ENCODE assay signal across 7 mouse cellular contexts in the genomic region with DNA sequence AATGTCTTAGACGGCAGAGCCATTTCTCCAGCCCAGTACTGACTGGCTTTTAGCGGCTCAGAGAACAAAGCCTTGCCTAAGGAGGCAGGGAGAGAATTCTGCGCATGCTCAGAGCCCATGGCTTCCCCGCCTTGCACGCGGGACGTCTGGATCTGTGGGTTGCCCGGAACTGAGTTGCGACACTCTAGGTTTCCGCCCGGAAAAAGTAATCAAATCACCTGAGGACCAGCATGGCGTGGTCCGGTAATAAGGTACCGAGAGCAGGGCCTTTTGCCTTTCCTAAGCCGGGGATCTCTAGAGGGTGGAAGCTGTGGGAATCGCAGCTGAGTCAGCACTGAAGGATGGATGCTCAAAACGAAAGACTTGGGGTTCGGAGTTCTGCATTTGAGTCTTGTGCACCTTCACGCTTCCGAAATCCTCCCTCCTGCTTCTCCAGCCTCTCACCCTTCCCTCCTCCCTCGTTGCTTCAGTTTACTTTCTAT. TPM values are rescaled to one million over a fixed set of nuclear protein-coding genes. Genes with fewer than 3 reads are reported as not detected.
DNase-seq lines count a peak whose midpoint lies in the region; ATAC-seq and TF ChIP-seq lines count a peak whose summit lies in the region.

A gene (plus strand): TSS at position 105 of the 482 bp plus-strand sequence.

- DNase-seq in adrenal gland, postnatal 14 days = peak; percentile 95
- peak; percentile 98 for DNase-seq in embryonic facial prominence, embryonic 11.5 days (ENCODE audit: low spot score)
- DNase-seq in heart, adult 18-20 months = peak; percentile 92 to 94
- peak; percentile 96 for DNase-seq in kidney, adult 2 months
- peak; percentile 87 to 89 for DNase-seq in spleen, adult 2 months (ENCODE audit: low read depth in 1 of 2, low spot score in 2 of 2)

- H3K4me1 ChIP-seq in embryonic facial prominence, embryonic 11.5 days (ENCODE audit: control insufficient read depth, insufficient read depth, low read length) = no peaks in the 10 kb centered on the region
- H3K4me1 ChIP-seq in kidney, adult 2 months (ENCODE audit: control insufficient read depth, insufficient read depth, low read length) = peaks cover 4% of the 10 kb centered on the region; the same call in 1 of the 2 replicates
- peaks cover 27% of the 10 kb centered on the region for H3K4me1 ChIP-seq in limb, embryonic 12.5 days (replicated peaks)
- peaks cover 6% of the 10 kb centered on the region for H3K4me1 ChIP-seq in midbrain, embryonic 15.5 days
- H3K4me1 ChIP-seq in spleen, adult 2 months (ENCODE audit: control insufficient read depth, insufficient read depth, insufficient read length) = no peaks in the 10 kb centered on the region

- peak within 1 kb of the TSS; percentile 58 for H3K27ac ChIP-seq in embryonic facial prominence, embryonic 11.5 days (replicated peaks; ENCODE audit: low read depth, low read length)
- H3K27ac ChIP-seq in kidney, adult 2 months (ENCODE audit: insufficient read depth, low read depth, low read length) = peak within 1 kb of the TSS; percentile 41; the same call in 1 of the 2 replicates
- H3K27ac ChIP-seq in limb, embryonic 12.5 days = peak within 1 kb of the TSS; percentile 93
- H3K27ac ChIP-seq in midbrain, embryonic 15.5 days = peak within 1 kb of the TSS; percentile 94
- peak within 1 kb of the TSS; percentile 49 for H3K27ac ChIP-seq in spleen, adult 2 months (ENCODE audit: insufficient read depth, low read length)

- peak; percentile 21 for TF ChIP-seq POLR2A in kidney, adult 2 months (IDR thresholded peaks at IDR 0.05; ENCODE audit: low read depth, low read length)
- no peak; the same call in 1 of the 2 replicates for TF ChIP-seq POLR2A in spleen, adult 2 months (IDR thresholded peaks at IDR 0.05; ENCODE audit: low read depth, low read length)

- under 1% methylated on average over 21 of the region's 21 CpGs for WGBS in embryonic facial prominence, embryonic 11.5 days
- under 1% methylated on average over 21 of the region's 21 CpGs for WGBS in kidney, adult 2 months
- under 1% methylated on average over 21 of the region's 21 CpGs for WGBS in limb, embryonic 12.5 days
- under 1% methylated on average over 21 of the region's 21 CpGs for WGBS in midbrain, embryonic 15.5 days
- WGBS in spleen, adult 2 months = under 1% methylated on average over 21 of the region's 21 CpGs

- peak within 1 kb of the TSS; percentile 36 for H3K4me2 ChIP-seq in embryonic facial prominence, embryonic 11.5 days (ENCODE audit: low read depth, low read length)
- H3K4me2 ChIP-seq in limb, embryonic 12.5 days = peak within 1 kb of the TSS; percentile 57
- H3K4me2 ChIP-seq in midbrain, embryonic 15.5 days = peak within 1 kb of the TSS; percentile 62

- peak within 1 kb of the TSS; percentile 50 for H3K4me3 ChIP-seq in embryonic facial prominence, embryonic 11.5 days (ENCODE audit: low read depth, low read length)
- peak within 1 kb of the TSS; percentile 86 for H3K4me3 ChIP-seq in kidney, adult 2 months (ENCODE audit: insufficient read depth, low read depth, low read length)
- H3K4me3 ChIP-seq in limb, embryonic 12.5 days (replicated peaks) = peak within 1 kb of the TSS; percentile 55
- H3K4me3 ChIP-seq in midbrain, embryonic 15.5 days = peak within 1 kb of the TSS; percentile 73
- H3K4me3 ChIP-seq in spleen, adult 2 months (ENCODE audit: extremely low read depth, insufficient read depth, insufficient read length) = peak within 1 kb of the TSS; percentile 84

- H3K9me3 ChIP-seq in embryonic facial prominence, embryonic 11.5 days (replicated peaks; ENCODE audit: control insufficient read depth, low read length) = no peaks in the 10 kb centered on the region
- H3K9me3 ChIP-seq in limb, embryonic 12.5 days = no peaks in the 10 kb centered on the region
- no peaks in the 10 kb centered on the region for H3K9me3 ChIP-seq in midbrain, embryonic 15.5 days

- ATAC-seq in embryonic facial prominence, embryonic 11.5 days (replicated peaks; ENCODE audit: insufficient number of reproducible peaks, low FRiP score, low TSS enrichment, low read depth) = peak; percentile 94
- peak; percentile 94 for ATAC-seq in limb, embryonic 12.5 days (ENCODE audit: insufficient number of reproducible peaks, insufficient read depth, low FRiP score, low TSS enrichment, low read depth)
- ATAC-seq in midbrain, embryonic 15.5 days (replicated peaks) = peak; percentile 98

- no peak for TF ChIP-seq CTCF in kidney, adult 2 months (conservative IDR thresholded peaks at IDR 0.05; ENCODE audit: insufficient read depth, insufficient read length, low read depth, low read length)
- no peak for TF ChIP-seq CTCF in spleen, adult 2 months (IDR thresholded peaks at IDR 0.05; ENCODE audit: extremely low read depth, insufficient read depth, insufficient read length, insufficient replicate concordance)

- no peaks in the 10 kb centered on the region; the same call in 1 of the 2 replicates for H3K36me3 ChIP-seq in embryonic facial prominence, embryonic 11.5 days (replicated peaks; ENCODE audit: control insufficient read depth, insufficient read depth, low read depth, low read length)
- no peaks in the 10 kb centered on the region; the same call in 1 of the 2 replicates for H3K36me3 ChIP-seq in kidney, adult 2 months (ENCODE audit: control insufficient read depth, insufficient read depth, low read length)
- H3K36me3 ChIP-seq in limb, embryonic 12.5 days = peaks cover 16% of the 10 kb centered on the region
- H3K36me3 ChIP-seq in midbrain, embryonic 15.5 days (replicated peaks) = no peaks in the 10 kb centered on the region
- H3K36me3 ChIP-seq in spleen, adult 2 months (ENCODE audit: control insufficient read depth, insufficient read depth, low read length) = peaks cover under 1% of the 10 kb centered on the region; the same call in 1 of the 2 replicates

- no peaks in the 10 kb centered on the region for H3K27me3 ChIP-seq in embryonic facial prominence, embryonic 11.5 days (ENCODE audit: control insufficient read depth, insufficient read depth, low read length)
- H3K27me3 ChIP-seq in kidney, adult 2 months (replicated peaks; ENCODE audit: control insufficient read depth, insufficient read depth, low read length) = no peaks in the 10 kb centered on the region
- H3K27me3 ChIP-seq in limb, embryonic 12.5 days = no peaks in the 10 kb centered on the region
- H3K27me3 ChIP-seq in midbrain, embryonic 15.5 days (replicated peaks) = no peaks in the 10 kb centered on the region
- no peaks in the 10 kb centered on the region for H3K27me3 ChIP-seq in spleen, adult 2 months (ENCODE audit: control insufficient read depth, insufficient read depth, low read length)

- peak within 1 kb of the TSS; percentile 62 for H3K9ac ChIP-seq in embryonic facial prominence, embryonic 11.5 days (replicated peaks; ENCODE audit: low read length)
- peak within 1 kb of the TSS; percentile 68 for H3K9ac ChIP-seq in limb, embryonic 12.5 days (replicated peaks)
- peak within 1 kb of the TSS; percentile 68 for H3K9ac ChIP-seq in midbrain, embryonic 15.5 days

RNA-seq across cellular contexts. Expression of the gene that starts here (rescaled TPM):
- total RNA-seq in adrenal gland, postnatal 14 days (2021) = 11.9 and 12.6 TPM in 2 replicates
- polyA plus RNA-seq in embryonic facial prominence, embryonic 11.5 days (2014; fragmentation: Nextera tagmentation; extraction: Ambion mirVana) = 77.5 and 77.8 TPM in 2 replicates
- total RNA-seq in heart, adult 18-20 months (2021) = 10 to 100 TPM; 16.4 to 19.7 TPM
- polyA plus RNA-seq in kidney, adult 2 months (2012; rRNA removed) = 9.7 and 11.4 TPM in 2 replicates
- 66.1 and 68.2 TPM in 2 replicates for polyA plus RNA-seq in limb, embryonic 12.5 days (2016; fragmentation: Nextera tagmentation; extraction: Ambion mirVana)
- polyA plus RNA-seq in midbrain, embryonic 15.5 days (2015; fragmentation: Nextera tagmentation; extraction: Ambion mirVana) = 15.4 and 16.1 TPM in 2 replicates
- 1.4 and 1.7 TPM in 2 replicates for polyA plus RNA-seq in spleen, adult 2 months (2012; rRNA removed)

Comparison
In these comparisons a context has a peak if more than half of its experiments do, and no peak if none do; other contexts are left out.
1. Peak in every context shown above with its lines: DNase-seq, ATAC-seq, H3K4me3 ChIP-seq and H3K27ac ChIP-seq.
2. H3K27ac ChIP-seq: peak in every context shown above with its lines; median percentile 94 in midbrain, embryonic 15.5 days; 93 in limb, embryonic 12.5 days; 58 in embryonic facial prominence, embryonic 11.5 days; 49 in spleen, adult 2 months; 41 in kidney, adult 2 months.